Mouse (Mus musculus): ENCODE measurements around the gene Ssbp3. TPM values are rescaled to one million over a fixed set of nuclear protein-coding genes. Genes with fewer than 3 reads are reported as not detected.

The Ssbp3 gene
- polyA plus RNA-seq, 1 experiment from 2014 or later, result 90.4 TPM

DNA sequence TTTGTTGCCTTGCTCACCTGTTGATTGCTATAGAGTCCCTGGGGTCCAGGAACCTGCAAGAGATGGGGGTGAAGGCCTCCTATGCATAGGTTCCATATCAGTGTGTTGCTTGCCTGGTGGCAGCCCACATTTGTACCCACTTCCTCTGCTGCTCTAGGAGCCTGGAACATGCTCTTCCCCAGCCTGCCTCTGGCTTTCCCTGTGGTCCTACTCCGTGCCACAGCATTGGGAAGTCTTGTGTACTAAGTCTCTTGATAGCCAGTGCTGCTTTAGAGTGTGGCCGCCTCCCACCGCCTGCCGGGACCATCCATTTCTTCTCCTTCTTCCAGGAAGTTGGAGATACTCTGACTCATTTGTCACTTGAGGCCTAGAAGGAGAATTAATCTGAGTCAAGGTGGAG lies 13.7 kb downstream of the Ssbp3 start:
- H3K4me2 ChIP-seq, result no peak overlapping the region
- H3K27ac ChIP-seq, result no peak overlapping the region
- H3K36me3 ChIP-seq, result peaks cover 67% of the 10 kb centered on the region
- WGBS, result 73% methylated on average over 4 of the region's 4 CpGs
- no peaks in the 10 kb centered on the region for H3K27me3 ChIP-seq
- ATAC-seq (ENCODE audit: borderline replicate concordance, extremely low read depth, low FRiP score, low TSS enrichment), result no peak
- H3K4me1 ChIP-seq, result peaks cover 20% of the 10 kb centered on the region
- H3K9ac ChIP-seq, result no peak overlapping the region
- H3K4me3 ChIP-seq, result no peak overlapping the region
- H3K9me3 ChIP-seq, result no peaks in the 10 kb centered on the region

DNA sequence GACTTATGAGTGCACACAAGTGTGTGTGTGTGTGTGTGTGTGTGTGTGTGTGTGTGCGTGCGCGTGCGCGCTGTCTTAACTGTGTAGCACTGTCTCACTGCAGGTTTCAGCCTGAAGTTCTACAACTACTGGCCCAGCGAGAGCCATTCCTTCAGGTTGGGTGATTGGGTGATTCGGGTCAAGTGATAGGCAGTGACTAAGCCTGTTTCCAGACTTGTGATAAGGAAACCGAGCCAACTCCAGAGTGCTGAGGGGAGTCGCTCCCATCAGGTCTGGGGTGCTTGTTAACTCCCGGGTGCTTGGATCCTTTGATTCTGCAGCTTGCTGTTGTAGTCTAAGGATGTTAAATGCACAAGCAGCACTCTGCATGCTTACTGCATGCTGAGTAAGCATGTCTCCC lies 14.4 kb downstream of the Ssbp3 start:
- Histone ChIP-seq H3K9me3 (no peaks in the 10 kb centered on the region), H3K27ac (no peak overlapping the region), H3K4me2 (no peak overlapping the region), H3K9ac (no peak overlapping the region), H3K4me3 (no peak overlapping the region), H3K4me1 (peaks cover 20% of the 10 kb centered on the region), H3K27me3 (no peaks in the 10 kb centered on the region), H3K36me3 (peaks cover 60% of the 10 kb centered on the region)
- ATAC-seq (ENCODE audit: borderline replicate concordance, extremely low read depth, low FRiP score, low TSS enrichment), result no peak
- 80% methylated on average over 10 of the region's 10 CpGs for WGBS

DNA sequence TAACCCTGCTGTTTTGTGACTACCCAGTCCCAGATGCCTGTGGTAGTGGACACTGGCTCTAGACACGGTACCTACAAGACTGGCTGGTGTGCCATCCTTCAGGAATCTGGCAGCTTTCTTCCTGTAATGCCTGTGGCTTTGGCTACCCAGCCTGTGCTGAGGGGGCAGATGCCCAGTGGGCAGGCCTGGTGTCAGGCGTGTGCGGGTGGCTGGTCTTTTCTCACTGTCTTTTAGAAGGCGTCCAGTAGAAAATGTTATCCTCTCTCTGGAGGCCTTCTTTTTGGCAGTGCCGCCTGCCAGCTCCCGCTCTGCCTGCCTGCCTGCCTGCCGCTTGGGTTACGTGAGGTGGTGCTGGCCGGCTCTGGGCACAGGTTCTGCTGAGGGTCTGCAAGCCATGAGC lies 15.9 kb downstream of the Ssbp3 start:
- Histone ChIP-seq H3K9me3 (no peaks in the 10 kb centered on the region), H3K27ac (no peak overlapping the region), H3K4me1 (peaks cover 7% of the 10 kb centered on the region; the same call in 1 of the 2 replicates), H3K27me3 (no peaks in the 10 kb centered on the region), H3K36me3 (peaks cover 56% of the 10 kb centered on the region), H3K4me3 (no peak overlapping the region), H3K4me2 (no peak overlapping the region), H3K9ac (no peak overlapping the region)
- 89% methylated on average over 9 of the region's 9 CpGs for WGBS
- no peak for ATAC-seq (ENCODE audit: borderline replicate concordance, extremely low read depth, low FRiP score, low TSS enrichment)

- H3K9me3 ChIP-seq, result no peaks in the 10 kb centered on the region
- peaks cover 54% of the 10 kb centered on the region for H3K36me3 ChIP-seq
- H3K9ac ChIP-seq, result no peak overlapping the region
- 0 out of 2 replicates have a peak, but pooled peaks cover 1% of the 10 kb centered on the region for H3K4me1 ChIP-seq
- ATAC-seq (ENCODE audit: borderline replicate concordance, extremely low read depth, low FRiP score, low TSS enrichment), result no peak
- H3K4me2 ChIP-seq, result no peak overlapping the region
- no peaks in the 10 kb centered on the region for H3K27me3 ChIP-seq
- WGBS, result 78% methylated on average over 6 of the region's 6 CpGs
- no peak overlapping the region for H3K27ac ChIP-seq
- no peak overlapping the region for H3K4me3 ChIP-seq
Observed at GRCm38 (mm10) chr4:106927034-106927433, 16.5 kb downstream of the Ssbp3 start.

GRCm38 (mm10) chr4:106928961-106929360 lies 18.5 kb downstream of the Ssbp3 start:
- H3K9me3 ChIP-seq, result no peaks in the 10 kb centered on the region
- no peak overlapping the region for H3K4me3 ChIP-seq
- H3K9ac ChIP-seq, result no peak overlapping the region
- peaks cover 36% of the 10 kb centered on the region for H3K36me3 ChIP-seq
- no peak overlapping the region for H3K4me2 ChIP-seq
- no peaks in the 10 kb centered on the region for H3K27me3 ChIP-seq
- H3K4me1 ChIP-seq, result peaks cover 17% of the 10 kb centered on the region
- no peak for ATAC-seq (ENCODE audit: borderline replicate concordance, extremely low read depth, low FRiP score, low TSS enrichment)
- H3K27ac ChIP-seq, result no peak overlapping the region
- WGBS, result 76% methylated on average over 7 of the region's 7 CpGs

DNA sequence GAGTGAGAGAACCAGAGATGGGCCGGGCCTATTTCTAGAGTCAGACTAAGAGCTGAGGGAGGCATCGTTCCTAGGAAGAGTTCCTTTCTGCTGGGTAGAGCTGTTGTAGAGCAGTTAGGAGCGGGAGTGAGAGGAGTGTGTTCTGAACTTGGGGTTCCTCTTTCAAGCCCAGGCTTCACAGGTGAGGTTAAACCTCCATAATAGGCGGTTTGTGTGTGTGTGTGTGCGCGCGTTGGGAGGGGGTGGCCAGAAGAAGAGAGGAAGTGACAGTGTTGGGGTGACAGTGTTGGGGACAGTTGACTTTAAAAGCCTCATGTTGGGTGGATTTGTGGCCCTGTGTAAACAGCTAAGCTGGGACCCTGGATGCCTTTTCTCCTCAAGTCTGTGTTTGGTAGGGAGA lies 22.1 kb downstream of the Ssbp3 start:
- Histone ChIP-seq H3K27ac (no peak overlapping the region), H3K27me3 (no peaks in the 10 kb centered on the region), H3K9me3 (no peaks in the 10 kb centered on the region), H3K4me2 (no peak overlapping the region), H3K36me3 (peaks cover 21% of the 10 kb centered on the region; the same call in 1 of the 2 replicates), H3K4me1 (peaks cover 45% of the 10 kb centered on the region), H3K4me3 (no peak overlapping the region), H3K9ac (no peak overlapping the region)
- WGBS, result 85% methylated on average over 7 of the region's 7 CpGs
- ATAC-seq (ENCODE audit: borderline replicate concordance, extremely low read depth, low FRiP score, low TSS enrichment), result no peak

- H3K36me3 ChIP-seq, result peaks cover 12% of the 10 kb centered on the region; the same call in 1 of the 2 replicates
- H3K4me1 ChIP-seq, result peaks cover 54% of the 10 kb centered on the region
- H3K4me3 ChIP-seq, result no peak overlapping the region
- WGBS, result 32% methylated on average over 9 of the region's 9 CpGs
- H3K27ac ChIP-seq, result no peak overlapping the region
- H3K27me3 ChIP-seq, result no peaks in the 10 kb centered on the region
- H3K9me3 ChIP-seq, result no peaks in the 10 kb centered on the region
- H3K4me2 ChIP-seq, result no peak overlapping the region
- no peak for ATAC-seq (ENCODE audit: borderline replicate concordance, extremely low read depth, low FRiP score, low TSS enrichment)
- H3K9ac ChIP-seq, result no peak overlapping the region
Observed at GRCm38 (mm10) chr4:106933813-106934482, 23.4 kb downstream of the Ssbp3 start.

GRCm38 (mm10) chr4:106934931-106935582 lies 24.6 kb downstream of the Ssbp3 start:
- H3K4me3 ChIP-seq, result no peak overlapping the region
- no peaks in the 10 kb centered on the region for H3K27me3 ChIP-seq
- no peak for ATAC-seq (ENCODE audit: borderline replicate concordance, extremely low read depth, low FRiP score, low TSS enrichment)
- H3K9ac ChIP-seq, result no peak overlapping the region
- peaks cover 65% of the 10 kb centered on the region for H3K4me1 ChIP-seq
- 62% methylated on average over 12 of the region's 12 CpGs for WGBS
- no peak overlapping the region for H3K27ac ChIP-seq
- no peaks in the 10 kb centered on the region for H3K9me3 ChIP-seq
- no peak overlapping the region for H3K4me2 ChIP-seq
- H3K36me3 ChIP-seq, result peaks cover 12% of the 10 kb centered on the region; the same call in 1 of the 2 replicates

- Histone ChIP-seq H3K4me1 (peaks cover 68% of the 10 kb centered on the region), H3K27ac (no peak overlapping the region), H3K4me2 (no peak overlapping the region), H3K27me3 (no peaks in the 10 kb centered on the region), H3K9me3 (no peaks in the 10 kb centered on the region), H3K4me3 (no peak overlapping the region), H3K36me3 (peaks cover 9% of the 10 kb centered on the region; the same call in 1 of the 2 replicates), H3K9ac (no peak overlapping the region)
- WGBS, result 33% methylated on average over 2 of the region's 2 CpGs
- no peak for ATAC-seq (ENCODE audit: borderline replicate concordance, extremely low read depth, low FRiP score, low TSS enrichment)
Observed at GRCm38 (mm10) chr4:106935583-106935935, 25.1 kb downstream of the Ssbp3 start.

DNA sequence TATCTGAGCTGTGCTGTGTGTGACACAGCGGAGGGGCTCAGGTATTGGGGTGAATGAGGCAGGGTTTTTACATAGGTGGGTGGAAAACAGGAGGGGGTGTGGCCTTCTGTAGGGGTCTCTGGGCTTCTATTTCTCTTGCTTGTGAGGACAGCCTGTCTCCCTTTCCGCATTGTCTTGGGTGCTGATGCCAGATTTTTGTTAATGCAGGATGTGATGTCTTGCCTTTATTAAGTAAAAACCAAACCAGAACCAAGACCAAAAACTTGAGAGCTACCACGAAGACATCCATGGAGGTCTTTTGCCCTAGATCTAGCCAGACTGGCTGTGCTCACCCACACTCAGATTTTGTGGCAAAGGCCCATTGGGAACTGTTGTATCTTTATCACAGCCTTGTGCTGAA lies 25.5 kb downstream of the Ssbp3 start:
- H3K4me3 ChIP-seq, result no peak overlapping the region
- peaks cover 73% of the 10 kb centered on the region for H3K4me1 ChIP-seq
- no peak overlapping the region for H3K9ac ChIP-seq
- H3K36me3 ChIP-seq, result peaks cover 5% of the 10 kb centered on the region; the same call in 1 of the 2 replicates
- WGBS, result 83% methylated on average over 3 of the region's 3 CpGs
- no peak overlapping the region for H3K4me2 ChIP-seq
- no peaks in the 10 kb centered on the region for H3K9me3 ChIP-seq
- H3K27me3 ChIP-seq, result no peaks in the 10 kb centered on the region
- no peak for ATAC-seq (ENCODE audit: borderline replicate concordance, extremely low read depth, low FRiP score, low TSS enrichment)
- H3K27ac ChIP-seq, result no peak overlapping the region

- no peak for ATAC-seq (ENCODE audit: borderline replicate concordance, extremely low read depth, low FRiP score, low TSS enrichment)
Observed at GRCm38 (mm10) chr4:106936741-106937140, 26.2 kb downstream of the Ssbp3 start.

DNA sequence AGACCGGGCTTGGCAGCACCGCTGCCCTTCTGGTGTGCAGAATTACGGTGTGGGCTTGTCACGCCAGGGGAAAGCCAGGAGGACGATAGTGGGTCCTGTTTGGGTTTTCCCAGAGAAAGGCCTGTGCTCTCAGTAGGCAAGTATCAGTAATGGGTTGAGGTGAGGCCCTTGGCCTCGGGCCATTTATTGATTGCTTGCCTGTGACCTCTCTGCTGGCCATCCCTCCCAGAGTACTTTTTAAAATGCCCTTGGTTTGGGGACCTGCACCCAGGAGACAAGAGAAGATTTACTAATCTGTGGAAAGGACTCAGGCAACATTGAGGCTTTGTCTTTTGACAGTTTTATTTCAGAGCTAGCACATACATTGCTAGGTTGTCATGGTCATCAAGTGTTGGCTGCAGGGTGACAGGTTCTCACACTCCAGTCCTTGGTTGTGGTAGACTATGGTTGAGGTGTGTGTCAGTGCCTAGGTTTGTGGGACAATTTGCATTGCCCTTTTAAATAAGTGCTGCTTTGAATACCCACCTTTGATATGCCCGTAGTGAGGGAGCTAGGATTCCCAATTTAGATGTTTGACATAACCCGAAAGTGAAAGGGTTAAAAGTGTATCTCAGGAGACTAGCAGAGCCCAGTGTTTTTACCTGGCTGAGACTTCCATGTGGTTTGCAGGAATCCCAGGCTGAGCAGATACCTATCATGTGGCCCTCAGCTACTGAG lies 28.2 kb downstream of the Ssbp3 start:
- H3K4me2 ChIP-seq, result no peak overlapping the region
- no peak overlapping the region for H3K9ac ChIP-seq
- H3K4me3 ChIP-seq, result no peak overlapping the region
- H3K9me3 ChIP-seq, result no peaks in the 10 kb centered on the region
- ATAC-seq (ENCODE audit: borderline replicate concordance, extremely low read depth, low FRiP score, low TSS enrichment), result no peak
- peak overlapping the region; percentile 52 for H3K27ac ChIP-seq
- H3K36me3 ChIP-seq, result peaks cover 5% of the 10 kb centered on the region; the same call in 1 of the 2 replicates
- H3K4me1 ChIP-seq, result peaks cover 79% of the 10 kb centered on the region
- H3K27me3 ChIP-seq, result no peaks in the 10 kb centered on the region
- 60% methylated on average over 8 of the region's 8 CpGs for WGBS

More at GRCm38 (mm10) chr4:106936741-106937140, 26.2 kb downstream of the Ssbp3 start:
- no peak overlapping the region for H3K4me3 ChIP-seq
- H3K36me3 ChIP-seq, result peaks cover 5% of the 10 kb centered on the region; the same call in 1 of the 2 replicates
- no peak overlapping the region for H3K9ac ChIP-seq
- no peak overlapping the region for H3K4me2 ChIP-seq
- H3K27ac ChIP-seq, result peak overlapping the region; percentile 51; the same call in 1 of the 2 replicates
- no peaks in the 10 kb centered on the region for H3K27me3 ChIP-seq
- WGBS, result 33% methylated on average over 8 of the region's 8 CpGs
- peaks cover 80% of the 10 kb centered on the region for H3K4me1 ChIP-seq
- H3K9me3 ChIP-seq, result no peaks in the 10 kb centered on the region
